Mouse (Mus musculus): ENCODE data around the gene Faim. TPM values are rescaled to one million over a fixed set of nuclear protein-coding genes. Genes with fewer than 3 reads are reported as not detected.

Gene Faim
- polyA plus RNA-seq, 1 experiment from 2014 or later, result 74.7 TPM

- H3K4me3 ChIP-seq (ENCODE audit: low read depth, low read length), result no peak overlapping the region
Measured at GRCm38 (mm10) chr9:98962478-98963142, 23.6 kb upstream of the Faim start.

GRCm38 (mm10) chr9:98963661-98964060, 22.5 kb upstream of the Faim start:
- Histone ChIP-seq H3K36me3 (ENCODE audit: control insufficient read depth, insufficient read depth, low read length) (no peaks in the 10 kb centered on the region), H3K9ac (ENCODE audit: low read length) (no peak overlapping the region), H3K27me3 (ENCODE audit: control insufficient read depth, insufficient read depth, low read length) (peaks cover 77% of the 10 kb centered on the region), H3K27ac (ENCODE audit: low read depth, low read length) (no peak overlapping the region), H3K4me1 (replicated peaks; ENCODE audit: control insufficient read depth, insufficient read depth, low read length) (no peaks in the 10 kb centered on the region), H3K4me3 (ENCODE audit: low read depth, low read length) (no peak overlapping the region), H3K9me3 (ENCODE audit: control insufficient read depth, low read length) (no peaks in the 10 kb centered on the region), H3K4me2 (ENCODE audit: low read depth, low read length, severe bottlenecking) (no peak overlapping the region)
- DNase-seq (ENCODE audit: low spot score) (no peak), ATAC-seq (replicated peaks; ENCODE audit: low FRiP score) (no peak)
- WGBS, result 3% methylated on average over 18 of the region's 18 CpGs

More at GRCm38 (mm10) chr9:98962478-98963142, 23.6 kb upstream of the Faim start:
- no peak overlapping the region for H3K9ac ChIP-seq (ENCODE audit: low read length)
- DNase-seq (ENCODE audit: low spot score) (no peak), ATAC-seq (replicated peaks; ENCODE audit: low FRiP score) (no peak)
- H3K27ac ChIP-seq (ENCODE audit: low read depth, low read length), result no peak overlapping the region
- WGBS, result under 1% methylated on average over 20 of the region's 20 CpGs
- peaks cover 84% of the 10 kb centered on the region for H3K27me3 ChIP-seq (ENCODE audit: control insufficient read depth, insufficient read depth, low read length)
- no peak overlapping the region for H3K4me2 ChIP-seq (ENCODE audit: low read depth, low read length, severe bottlenecking)
- no peaks in the 10 kb centered on the region for H3K4me1 ChIP-seq (replicated peaks; ENCODE audit: control insufficient read depth, insufficient read depth, low read length)
- no peaks in the 10 kb centered on the region for H3K9me3 ChIP-seq (ENCODE audit: control insufficient read depth, low read length)
- no peaks in the 10 kb centered on the region for H3K36me3 ChIP-seq (ENCODE audit: control insufficient read depth, insufficient read depth, low read length)

- DNase-seq (ENCODE audit: low spot score) (peak; percentile 77), ATAC-seq (replicated peaks; ENCODE audit: low FRiP score) (0 out of 2 replicates have a peak, but pooled peaks have one; percentile 56)
- Histone ChIP-seq H3K4me1 (replicated peaks; ENCODE audit: control insufficient read depth, insufficient read depth, low read length) (no peaks in the 10 kb centered on the region), H3K4me3 (ENCODE audit: low read depth, low read length) (no peak overlapping the region), H3K9ac (ENCODE audit: low read length) (no peak overlapping the region), H3K27ac (ENCODE audit: low read depth, low read length) (no peak overlapping the region), H3K36me3 (ENCODE audit: control insufficient read depth, insufficient read depth, low read length) (no peaks in the 10 kb centered on the region), H3K9me3 (ENCODE audit: control insufficient read depth, low read length) (no peaks in the 10 kb centered on the region), H3K4me2 (ENCODE audit: low read depth, low read length, severe bottlenecking) (0 out of 2 replicates have a peak overlapping the region, but pooled peaks have one; percentile 21), H3K27me3 (ENCODE audit: control insufficient read depth, insufficient read depth, low read length) (peaks cover 64% of the 10 kb centered on the region)
- WGBS, result 2% methylated on average over 18 of the region's 18 CpGs
Measured at GRCm38 (mm10) chr9:98965084-98965483, 21.1 kb upstream of the Faim start.

- peak overlapping the region; percentile 29 for H3K4me3 ChIP-seq (ENCODE audit: low read depth, low read length)
- no peak overlapping the region for H3K27ac ChIP-seq (ENCODE audit: low read depth, low read length)
- H3K9ac ChIP-seq (ENCODE audit: low read length), result peak overlapping the region; percentile 12; the same call in 1 of the 2 replicates
- H3K4me2 ChIP-seq (ENCODE audit: low read depth, low read length, severe bottlenecking), result peak overlapping the region; percentile 47
- under 1% methylated on average over 40 of the region's 40 CpGs for WGBS
- peak; percentile 55 for ATAC-seq (replicated peaks; ENCODE audit: low FRiP score)
- H3K4me1 ChIP-seq (replicated peaks; ENCODE audit: control insufficient read depth, insufficient read depth, low read length), result peaks cover 3% of the 10 kb centered on the region; the same call in 1 of the 2 replicates
- H3K36me3 ChIP-seq (ENCODE audit: control insufficient read depth, insufficient read depth, low read length), result no peaks in the 10 kb centered on the region
- peaks cover 54% of the 10 kb centered on the region for H3K27me3 ChIP-seq (ENCODE audit: control insufficient read depth, insufficient read depth, low read length)
- no peaks in the 10 kb centered on the region for H3K9me3 ChIP-seq (ENCODE audit: control insufficient read depth, low read length)
- DNase-seq (ENCODE audit: low spot score), result peak; percentile 69
Measured at GRCm38 (mm10) chr9:98973101-98973521, 13.1 kb upstream of the Faim start.

GRCm38 (mm10) chr9:98973561-98973960, 12.6 kb upstream of the Faim start:
- ATAC-seq (replicated peaks; ENCODE audit: low FRiP score) (no peak), DNase-seq (ENCODE audit: low spot score) (no peak)
- Histone ChIP-seq H3K36me3 (ENCODE audit: control insufficient read depth, insufficient read depth, low read length) (no peaks in the 10 kb centered on the region), H3K4me3 (ENCODE audit: low read depth, low read length) (peak overlapping the region; percentile 29; the same call in 1 of the 2 replicates), H3K27ac (ENCODE audit: low read depth, low read length) (no peak overlapping the region), H3K4me2 (ENCODE audit: low read depth, low read length, severe bottlenecking) (peak overlapping the region; percentile 47; the same call in 1 of the 2 replicates), H3K27me3 (ENCODE audit: control insufficient read depth, insufficient read depth, low read length) (peaks cover 54% of the 10 kb centered on the region), H3K4me1 (replicated peaks; ENCODE audit: control insufficient read depth, insufficient read depth, low read length) (peaks cover 3% of the 10 kb centered on the region; the same call in 1 of the 2 replicates), H3K9me3 (ENCODE audit: control insufficient read depth, low read length) (no peaks in the 10 kb centered on the region), H3K9ac (ENCODE audit: low read length) (no peak overlapping the region)
- 2% methylated on average over 7 of the region's 7 CpGs for WGBS

GRCm38 (mm10) chr9:98974898-98975297, 11.3 kb upstream of the Faim start:
- H3K4me2 ChIP-seq (ENCODE audit: low read depth, low read length, severe bottlenecking), result no peak overlapping the region
- no peak overlapping the region for H3K27ac ChIP-seq (ENCODE audit: low read depth, low read length)
- H3K4me1 ChIP-seq (replicated peaks; ENCODE audit: control insufficient read depth, insufficient read depth, low read length), result peaks cover 5% of the 10 kb centered on the region; the same call in 1 of the 2 replicates
- H3K4me3 ChIP-seq (ENCODE audit: low read depth, low read length), result no peak overlapping the region
- ATAC-seq (replicated peaks; ENCODE audit: low FRiP score) (no peak), DNase-seq (ENCODE audit: low spot score) (no peak)
- 27% methylated on average over 2 of the region's 2 CpGs for WGBS
- no peaks in the 10 kb centered on the region for H3K36me3 ChIP-seq (ENCODE audit: control insufficient read depth, insufficient read depth, low read length)
- peaks cover 54% of the 10 kb centered on the region for H3K27me3 ChIP-seq (ENCODE audit: control insufficient read depth, insufficient read depth, low read length)
- no peak overlapping the region for H3K9ac ChIP-seq (ENCODE audit: low read length)
- no peaks in the 10 kb centered on the region for H3K9me3 ChIP-seq (ENCODE audit: control insufficient read depth, low read length)

- Histone ChIP-seq H3K27ac (ENCODE audit: low read depth, low read length) (no peak overlapping the region), H3K4me2 (ENCODE audit: low read depth, low read length, severe bottlenecking) (no peak overlapping the region), H3K9me3 (ENCODE audit: control insufficient read depth, low read length) (no peaks in the 10 kb centered on the region), H3K27me3 (ENCODE audit: control insufficient read depth, insufficient read depth, low read length) (peaks cover 42% of the 10 kb centered on the region), H3K4me3 (ENCODE audit: low read depth, low read length) (no peak overlapping the region), H3K36me3 (ENCODE audit: control insufficient read depth, insufficient read depth, low read length) (no peaks in the 10 kb centered on the region), H3K4me1 (replicated peaks; ENCODE audit: control insufficient read depth, insufficient read depth, low read length) (peaks cover 5% of the 10 kb centered on the region; the same call in 1 of the 2 replicates), H3K9ac (ENCODE audit: low read length) (no peak overlapping the region)
- WGBS, result 97% methylated on average over 1 of the region's 1 CpGs
- ATAC-seq (replicated peaks; ENCODE audit: low FRiP score), result no peak
- DNase-seq (ENCODE audit: low spot score), result no peak
Measured at GRCm38 (mm10) chr9:98976081-98976480, 10.1 kb upstream of the Faim start.

GRCm38 (mm10) chr9:98976520-98976919, 9.7 kb upstream of the Faim start:
- H3K9ac ChIP-seq (ENCODE audit: low read length), result no peak overlapping the region
- no peak overlapping the region for H3K4me2 ChIP-seq (ENCODE audit: low read depth, low read length, severe bottlenecking)
- no peak overlapping the region for H3K27ac ChIP-seq (ENCODE audit: low read depth, low read length)
- 46% methylated on average over 5 of the region's 5 CpGs for WGBS
- no peaks in the 10 kb centered on the region for H3K9me3 ChIP-seq (ENCODE audit: control insufficient read depth, low read length)
- H3K27me3 ChIP-seq (ENCODE audit: control insufficient read depth, insufficient read depth, low read length), result peaks cover 39% of the 10 kb centered on the region
- H3K4me3 ChIP-seq (ENCODE audit: low read depth, low read length), result no peak overlapping the region
- H3K36me3 ChIP-seq (ENCODE audit: control insufficient read depth, insufficient read depth, low read length), result no peaks in the 10 kb centered on the region
- H3K4me1 ChIP-seq (replicated peaks; ENCODE audit: control insufficient read depth, insufficient read depth, low read length), result peaks cover 5% of the 10 kb centered on the region; the same call in 1 of the 2 replicates
- DNase-seq (ENCODE audit: low spot score), result no peak
- no peak for ATAC-seq (replicated peaks; ENCODE audit: low FRiP score)

Measured in forebrain, embryonic 11.5 days (tissue).